Mouse (Mus musculus) kidney, adult 11 months (tissue): Measurements from ENCODE around the gene Kcnmb2.

Experiments used
- DNase-seq: peaks from one replicate; pipeline ENCODE4 v3.0.0; 2022

Kcnmb2 gene

DNA sequence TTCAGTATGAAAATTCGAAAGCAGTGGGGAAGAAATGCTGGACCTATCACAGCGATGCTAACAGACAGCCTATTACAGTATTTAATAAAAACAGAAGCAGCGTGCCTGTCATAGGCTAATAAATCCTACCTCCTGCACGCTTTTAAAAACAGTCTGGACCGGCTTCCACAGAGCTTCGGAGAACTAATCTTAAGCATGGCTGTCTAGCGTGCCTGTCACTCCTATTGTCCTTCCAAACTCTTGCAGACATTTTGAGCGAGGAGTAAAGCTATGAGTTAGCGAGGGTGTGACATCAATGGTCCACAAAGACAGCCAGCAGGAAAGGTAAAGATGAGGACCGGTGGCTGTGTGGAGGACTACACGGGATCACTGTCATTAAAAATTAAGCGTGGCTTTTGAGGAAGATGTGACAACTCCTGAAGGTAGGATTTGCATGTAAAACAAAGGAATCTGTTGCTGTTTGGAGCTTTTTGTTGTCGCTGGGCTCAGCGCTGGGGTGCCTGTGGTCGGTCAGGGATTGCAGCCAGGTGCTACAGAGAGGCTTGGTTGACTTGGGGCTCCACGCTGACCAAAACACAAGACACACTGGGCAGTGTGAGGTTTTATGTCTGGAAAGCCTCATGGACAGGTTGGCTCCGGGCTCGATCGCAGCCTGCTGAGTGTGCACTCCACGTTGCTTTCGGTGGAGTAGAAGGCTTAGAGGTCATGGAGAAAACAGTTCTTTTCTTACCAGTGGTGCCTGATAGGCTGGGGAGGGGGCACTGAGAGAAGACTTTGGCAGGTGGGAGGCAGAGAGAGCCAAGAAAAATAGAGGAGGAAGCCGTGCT lies at the start of gene Kcnmb2:
TSS of gene Kcnmb2 (plus strand) at position 4 of the 827 bp plus-strand sequence.
- DNase-seq, result no peak

DNA sequence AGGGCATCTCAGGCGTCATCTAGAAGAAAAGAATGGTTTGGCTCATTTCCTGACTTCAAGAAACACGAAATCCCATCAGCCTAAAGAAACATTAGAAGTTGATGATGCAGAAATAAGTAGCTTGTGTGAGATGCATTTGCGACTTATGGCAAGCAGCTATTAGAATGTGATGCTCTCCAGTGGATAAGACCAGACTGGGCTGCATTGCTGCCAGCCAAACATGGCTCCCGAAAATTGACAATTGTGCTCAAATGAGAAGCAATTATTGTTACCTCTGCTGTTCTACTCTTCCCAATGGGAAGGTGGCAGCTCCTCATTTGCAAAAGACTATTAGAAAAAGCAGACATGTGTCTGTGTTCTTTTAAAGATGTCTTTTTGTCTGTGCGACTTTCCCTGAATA lies 38.8 kb upstream of the Kcnmb2 start:
- no peak for DNase-seq

DNA sequence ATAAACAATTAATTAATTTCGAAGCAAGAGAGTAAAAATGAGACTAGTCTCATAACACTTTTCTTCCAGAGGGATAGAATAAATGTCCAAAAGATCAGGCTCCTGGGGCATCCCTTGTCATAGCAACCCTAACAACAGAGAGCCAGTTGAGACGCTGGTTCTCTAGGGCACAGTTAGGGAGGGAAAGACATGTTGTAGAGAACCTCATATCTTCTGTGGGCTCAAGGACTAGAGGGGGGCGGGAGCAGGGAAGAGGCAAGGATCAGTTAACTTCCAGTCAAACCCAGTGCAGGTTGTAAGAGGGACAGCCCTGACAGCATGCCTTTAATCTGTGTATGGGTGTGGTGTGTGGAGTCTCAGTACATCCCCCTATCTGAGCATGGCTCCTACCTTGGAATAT lies 38.2 kb upstream of the Kcnmb2 start:
- DNase-seq, result no peak

DNA sequence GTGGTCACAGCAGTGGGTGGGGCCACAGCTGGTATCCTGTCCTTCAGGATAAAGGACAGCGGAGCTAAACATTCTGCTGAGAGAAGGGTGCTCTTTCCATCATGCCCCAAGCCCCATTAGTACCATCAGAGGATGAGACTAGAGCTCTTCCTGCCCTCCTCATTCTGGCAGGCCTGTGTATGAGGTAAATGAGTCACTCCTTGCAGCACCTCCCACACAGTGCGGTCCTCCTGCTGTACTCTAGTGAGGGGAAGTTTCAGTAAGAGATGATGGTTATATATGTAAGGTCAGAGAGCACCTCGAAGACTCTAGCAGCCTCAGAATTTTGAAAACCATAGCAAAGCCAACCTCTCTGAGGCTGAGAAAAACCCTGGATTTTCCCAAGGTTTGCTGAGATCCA lies 30.8 kb upstream of the Kcnmb2 start:
- no peak for DNase-seq

DNA sequence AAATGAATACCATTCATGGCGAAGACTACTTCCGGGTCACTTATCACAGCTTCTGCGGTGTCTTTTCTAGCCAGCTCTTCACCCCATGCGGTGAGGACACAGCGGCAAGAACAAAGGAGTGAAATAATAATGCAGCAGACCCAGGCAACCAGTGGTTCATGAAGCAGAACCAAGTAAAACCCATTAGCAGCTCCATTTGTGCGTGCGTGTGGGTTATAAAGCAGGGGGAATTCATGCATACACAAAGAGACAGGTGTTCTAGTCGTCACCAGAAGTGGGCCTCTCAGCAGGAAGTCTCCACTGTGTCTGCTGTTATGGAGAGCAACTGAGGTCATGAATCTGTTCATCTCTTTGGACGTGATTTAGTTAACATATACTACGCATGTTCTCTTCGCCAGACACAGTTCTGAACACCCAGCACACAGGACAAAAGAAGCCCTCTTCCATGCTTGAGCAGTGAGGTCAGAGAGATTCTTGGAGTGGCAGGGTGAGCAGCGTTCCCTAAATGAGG lies 19.6 kb upstream of the Kcnmb2 start:
- no peak for DNase-seq

DNA sequence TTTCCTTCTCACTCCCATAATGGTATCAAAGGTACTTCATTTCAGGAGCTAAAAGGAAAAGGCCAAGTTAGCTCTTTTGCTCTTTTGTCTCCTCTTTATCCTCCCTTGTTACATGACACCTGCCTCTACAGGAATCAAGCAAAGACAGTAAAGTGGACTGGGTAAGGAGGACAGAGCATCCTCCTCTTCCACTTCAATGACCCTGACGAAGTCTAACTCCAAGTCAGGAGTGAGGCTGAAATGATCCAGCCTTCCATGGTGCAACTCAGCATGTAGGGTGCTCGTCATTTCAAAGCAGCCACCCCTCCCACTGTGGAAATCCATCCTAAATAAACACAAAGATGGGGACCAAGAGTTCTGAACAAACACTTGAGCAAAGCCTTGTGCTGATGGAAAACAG lies 9.7 kb upstream of the Kcnmb2 start:
- no peak for DNase-seq

DNA sequence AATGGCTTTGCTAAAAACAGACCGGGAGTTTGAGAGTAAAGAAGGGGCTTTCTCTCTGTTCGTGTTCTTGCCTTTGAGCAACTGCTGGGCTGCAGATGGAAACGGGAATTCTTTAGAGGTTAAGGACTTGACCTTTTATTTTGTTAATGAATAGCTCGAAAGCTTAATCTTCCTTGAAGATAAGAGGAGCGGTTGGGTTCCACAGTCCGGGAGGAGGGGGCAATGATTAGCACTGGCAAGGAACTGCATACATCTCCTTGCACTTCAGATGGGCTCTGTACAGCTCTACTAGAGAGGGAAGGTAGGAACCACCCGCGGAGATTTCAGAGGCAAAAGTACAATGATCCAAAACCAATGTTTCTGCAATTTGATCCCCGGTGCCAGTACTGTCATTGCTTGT lies 1.2 kb downstream of the Kcnmb2 start:
- DNase-seq, result no peak

DNA sequence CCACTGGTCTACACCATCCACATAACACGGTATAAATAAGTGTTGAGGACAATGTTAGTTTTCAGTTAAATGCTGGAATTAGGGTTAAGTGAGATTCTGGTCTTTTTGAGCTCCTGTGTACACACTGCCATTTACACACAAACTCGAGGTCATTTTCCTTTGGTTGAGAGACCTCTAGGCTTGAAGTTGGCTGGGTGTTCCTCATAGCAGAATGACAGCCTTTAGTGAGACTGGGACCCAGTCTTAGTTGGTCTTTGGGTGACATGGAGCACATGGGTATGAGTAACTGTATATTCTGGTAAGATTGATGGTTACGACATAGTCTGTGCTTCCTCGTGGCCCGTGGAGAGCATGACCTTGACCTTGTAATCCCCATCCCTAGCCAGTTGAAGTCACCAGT lies 1.8 kb downstream of the Kcnmb2 start:
- DNase-seq, result no peak

DNA sequence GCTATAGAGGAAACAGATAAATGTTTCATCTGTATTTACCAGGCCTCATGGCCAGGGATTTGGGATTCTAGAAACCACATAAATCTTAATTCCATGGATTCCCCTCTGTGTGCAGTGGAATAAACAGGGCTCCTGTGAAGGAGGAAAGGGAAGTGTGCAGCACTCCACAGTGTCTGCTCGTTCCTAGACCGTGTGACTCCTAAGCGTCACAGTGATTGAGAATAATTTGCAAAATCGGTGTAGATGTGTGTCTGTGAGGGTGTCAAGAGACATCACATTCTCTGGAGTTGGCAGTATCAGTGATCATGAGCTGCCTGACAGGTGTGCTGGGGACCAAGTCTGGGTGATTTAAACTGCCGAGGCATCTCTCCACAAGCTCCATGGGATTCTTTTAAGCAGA lies 8.9 kb downstream of the Kcnmb2 start:
- DNase-seq, result no peak

DNA sequence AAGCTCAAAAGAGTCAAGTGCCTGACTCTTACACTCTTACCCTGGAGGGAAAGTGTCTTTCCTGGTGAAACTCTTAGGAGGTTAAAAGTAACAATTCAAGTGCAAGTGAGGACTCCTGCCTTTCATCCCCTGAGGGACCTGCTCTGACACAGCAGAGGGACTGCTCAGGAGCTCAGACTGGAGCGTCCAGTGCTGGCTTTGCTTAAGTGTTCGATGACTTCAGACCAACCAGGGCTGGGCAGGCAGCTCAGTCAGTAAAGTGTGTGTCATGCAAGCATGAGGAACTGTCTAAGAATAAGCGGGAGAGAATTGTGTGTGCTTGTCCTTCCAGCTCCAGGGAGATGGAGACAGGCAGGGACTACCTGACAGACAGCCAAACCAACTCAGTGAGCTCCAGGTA lies 9.4 kb downstream of the Kcnmb2 start:
- DNase-seq, result no peak

DNA sequence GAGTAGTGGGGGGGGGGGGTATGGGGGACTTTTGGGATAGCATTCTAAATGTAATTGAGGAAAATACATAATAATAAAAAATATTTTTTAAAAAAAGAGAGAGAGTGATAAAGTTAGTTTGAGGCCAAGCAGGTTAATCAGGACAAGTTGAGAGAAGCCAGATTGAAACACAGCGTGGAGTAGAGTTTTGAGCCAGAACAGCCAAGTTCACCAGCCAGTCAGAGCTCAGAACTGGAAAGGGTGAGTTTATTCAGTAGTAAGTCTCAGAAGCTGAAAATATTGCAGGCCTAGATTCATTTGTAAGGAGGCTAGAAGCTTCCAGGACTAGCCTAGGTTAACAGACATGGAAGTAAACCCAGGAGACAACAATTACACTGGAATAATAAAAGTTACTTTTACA lies 26.2 kb downstream of the Kcnmb2 start:
- DNase-seq, result no peak

DNA sequence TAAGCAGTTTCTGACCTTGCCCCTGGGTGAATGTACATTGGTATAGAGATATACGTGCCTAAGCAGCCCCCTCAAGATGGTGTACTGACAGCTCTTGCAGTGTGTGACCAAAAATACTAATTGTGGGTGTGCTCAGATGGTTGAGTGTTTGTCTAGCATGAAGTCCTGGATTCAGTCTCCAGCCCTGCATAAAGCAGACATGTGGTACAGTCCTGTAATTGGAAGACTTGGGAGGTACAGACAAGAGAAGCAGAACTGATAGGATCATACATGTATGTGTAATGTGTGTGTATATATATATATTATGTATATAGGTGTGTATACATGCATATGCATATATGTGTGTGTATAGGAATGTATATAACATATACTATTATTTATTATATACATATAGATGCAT lies 32.4 kb downstream of the Kcnmb2 start:
- DNase-seq, result no peak

DNA sequence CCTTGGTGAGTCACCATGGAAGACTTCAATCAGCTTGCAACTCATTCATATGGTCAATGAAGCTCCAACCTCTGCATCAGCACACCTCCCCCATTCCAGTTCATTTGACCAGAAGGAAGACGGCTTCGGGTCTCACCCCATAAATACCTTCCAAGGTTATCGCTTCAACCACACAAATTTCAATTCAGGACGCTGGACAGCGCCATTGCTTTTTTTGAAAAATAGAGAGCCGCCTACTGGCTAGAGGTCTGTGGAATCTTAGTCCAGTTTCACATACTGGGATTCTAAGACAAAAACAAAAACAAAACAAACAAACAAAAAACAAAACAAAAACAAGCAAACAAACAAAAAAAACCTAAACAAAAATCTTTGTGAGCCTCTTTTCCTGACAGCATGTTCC lies 39.2 kb downstream of the Kcnmb2 start:
- DNase-seq, result no peak

DNA sequence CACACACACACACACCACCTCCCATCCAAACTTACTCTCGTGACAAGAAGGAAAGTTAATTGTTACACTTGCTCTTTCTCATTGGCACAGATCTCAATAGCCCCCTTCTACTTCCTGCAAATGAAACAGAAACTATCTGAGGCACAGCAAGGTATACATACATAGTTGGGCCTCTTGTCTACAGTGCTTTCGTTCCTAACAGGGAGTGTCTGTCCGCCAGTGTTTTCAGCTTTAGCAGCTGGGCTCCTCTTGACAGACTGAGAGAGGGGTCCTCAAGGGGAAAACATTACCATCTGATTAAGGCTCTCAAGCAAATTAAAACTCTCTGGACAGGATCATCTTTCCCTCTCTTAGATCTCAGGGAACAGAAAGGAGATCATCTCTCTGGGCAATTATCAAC lies 51.9 kb downstream of the Kcnmb2 start:
- no peak for DNase-seq

DNA sequence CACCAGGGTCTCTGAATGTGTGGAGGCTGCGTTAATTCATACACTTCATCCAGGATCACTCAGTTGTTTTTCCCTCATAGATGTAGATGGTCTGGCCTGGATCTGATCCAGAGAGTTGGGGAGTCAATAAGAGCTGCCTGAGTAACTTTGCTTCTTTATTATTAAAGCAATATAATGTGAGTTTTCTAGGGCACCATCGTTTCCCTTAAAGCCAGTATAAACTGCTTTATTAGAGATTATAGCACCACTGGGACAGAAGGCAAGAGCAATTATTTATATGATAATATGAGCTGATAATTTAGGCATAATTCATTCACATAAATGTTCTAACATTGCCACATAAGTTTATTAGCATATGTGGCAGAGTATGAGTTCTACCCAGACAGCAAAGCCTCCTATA lies 52.7 kb downstream of the Kcnmb2 start:
- DNase-seq, result no peak

DNA sequence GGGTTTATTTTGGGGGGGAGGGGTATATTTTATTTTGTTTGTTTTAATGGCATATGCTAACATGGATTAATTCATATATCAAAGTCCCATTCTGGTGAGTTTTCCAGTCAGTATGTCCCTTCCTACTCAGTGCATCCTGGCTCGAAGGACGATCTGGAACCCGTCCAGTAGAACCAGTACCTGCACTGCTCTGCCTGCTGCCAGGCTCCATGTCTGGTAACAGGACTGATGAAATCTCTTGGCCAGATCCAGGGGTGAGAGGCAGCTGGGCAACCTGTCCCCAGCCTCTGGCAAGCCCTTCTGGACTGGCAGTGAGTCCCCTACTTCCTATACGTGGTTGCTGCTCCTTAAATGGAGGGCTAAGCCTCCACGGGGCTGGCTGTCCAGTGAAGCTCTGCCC lies 57.5 kb downstream of the Kcnmb2 start:
- no peak for DNase-seq

DNA sequence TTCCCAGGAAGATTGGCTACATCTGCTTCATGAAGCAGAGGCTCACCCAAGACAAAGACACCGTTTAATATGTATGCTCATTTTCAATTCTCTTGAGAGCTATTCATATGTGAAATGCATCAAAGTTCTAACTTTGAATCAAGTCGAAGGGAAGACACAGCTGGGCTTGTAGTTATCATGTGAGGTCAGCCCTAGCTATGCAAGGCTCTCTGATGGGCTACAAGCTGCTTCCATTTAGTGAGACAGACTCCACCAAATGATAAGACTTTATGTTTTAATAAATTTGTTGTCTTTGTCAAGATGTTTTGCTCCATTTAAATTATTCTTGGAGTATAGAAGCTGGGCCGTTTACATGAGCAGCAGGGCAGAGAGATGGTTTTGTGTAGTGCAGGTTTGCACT lies 58.9 kb downstream of the Kcnmb2 start:
- DNase-seq, result no peak

DNA sequence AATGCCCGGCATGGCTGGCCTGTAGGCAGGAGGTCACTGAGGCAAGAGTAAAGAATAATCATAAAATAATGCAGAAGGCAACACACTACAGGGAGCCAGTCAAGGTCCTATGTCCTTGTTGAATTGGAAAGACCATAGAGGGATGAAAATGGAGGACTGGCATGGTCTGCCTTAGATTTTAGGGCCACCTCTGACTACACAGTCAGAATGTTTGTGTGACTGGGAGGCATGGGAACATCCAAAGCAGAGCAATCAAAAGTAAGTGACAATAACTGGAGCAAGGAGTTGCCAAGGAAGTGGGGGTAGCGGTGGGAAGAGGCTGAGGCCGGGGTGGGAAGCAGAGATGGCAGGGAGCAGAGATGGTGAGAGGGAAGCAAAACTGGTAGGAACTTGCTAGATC lies 60.8 kb downstream of the Kcnmb2 start:
- DNase-seq, result no peak

DNA sequence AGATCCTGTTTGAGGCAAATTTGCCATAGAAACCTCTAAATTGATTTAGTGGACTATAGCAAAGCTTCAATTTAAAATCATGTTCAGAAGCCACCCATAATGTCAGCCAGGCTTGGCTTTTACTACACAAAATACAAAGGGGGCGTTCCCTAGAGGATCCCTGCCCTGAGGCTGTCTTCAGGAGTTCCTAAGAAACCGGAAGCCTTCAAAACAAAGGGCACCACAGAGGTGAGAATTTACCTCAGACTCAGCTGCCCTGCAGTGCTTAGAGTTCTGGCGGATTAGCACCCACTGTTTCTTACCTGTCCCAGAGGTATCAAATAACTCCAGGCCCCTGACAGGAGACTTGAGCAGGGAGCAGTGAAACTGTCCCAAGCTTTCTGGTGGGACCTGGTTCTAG lies 77.4 kb downstream of the Kcnmb2 start:
- no peak for DNase-seq

DNA sequence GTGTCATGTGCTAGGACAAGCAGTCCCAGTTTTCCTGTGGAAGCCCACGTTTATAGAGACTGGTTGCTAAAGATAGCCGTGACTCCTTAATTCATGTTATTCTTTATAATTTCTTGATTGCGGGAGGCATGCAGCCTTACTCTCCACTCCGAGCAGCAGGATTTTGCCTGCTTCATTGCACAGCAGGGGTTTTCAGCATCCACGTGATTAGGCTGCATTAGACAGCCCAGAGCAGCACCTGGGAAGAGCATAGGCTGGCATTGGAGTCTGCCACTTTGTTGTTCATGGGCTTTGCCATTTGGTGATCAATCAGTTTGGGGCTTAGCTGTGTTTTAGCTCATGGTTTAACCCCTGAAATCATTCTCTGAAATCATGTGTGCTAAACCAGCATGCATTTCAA lies 80.1 kb downstream of the Kcnmb2 start:
- no peak for DNase-seq

DNA sequence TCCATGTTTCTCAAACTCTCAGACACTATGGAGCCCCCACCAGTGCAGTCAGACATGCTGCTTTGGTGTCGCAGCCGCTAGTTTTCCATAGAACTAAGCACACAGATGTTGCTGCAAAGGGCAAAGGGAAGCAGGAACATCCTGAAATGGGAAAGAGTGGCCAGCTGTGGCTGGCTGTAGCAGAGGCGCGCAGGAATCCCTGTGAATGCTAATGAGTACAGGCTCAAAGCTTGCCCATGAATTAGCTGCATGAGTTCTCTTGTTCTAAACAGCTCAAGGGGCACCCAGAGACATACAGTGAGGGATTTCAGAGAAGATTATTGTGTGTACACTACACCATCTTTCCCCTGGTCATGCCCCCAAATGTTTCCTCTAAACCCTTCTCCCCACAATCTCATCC lies 82.8 kb downstream of the Kcnmb2 start:
- DNase-seq, result no peak

DNA sequence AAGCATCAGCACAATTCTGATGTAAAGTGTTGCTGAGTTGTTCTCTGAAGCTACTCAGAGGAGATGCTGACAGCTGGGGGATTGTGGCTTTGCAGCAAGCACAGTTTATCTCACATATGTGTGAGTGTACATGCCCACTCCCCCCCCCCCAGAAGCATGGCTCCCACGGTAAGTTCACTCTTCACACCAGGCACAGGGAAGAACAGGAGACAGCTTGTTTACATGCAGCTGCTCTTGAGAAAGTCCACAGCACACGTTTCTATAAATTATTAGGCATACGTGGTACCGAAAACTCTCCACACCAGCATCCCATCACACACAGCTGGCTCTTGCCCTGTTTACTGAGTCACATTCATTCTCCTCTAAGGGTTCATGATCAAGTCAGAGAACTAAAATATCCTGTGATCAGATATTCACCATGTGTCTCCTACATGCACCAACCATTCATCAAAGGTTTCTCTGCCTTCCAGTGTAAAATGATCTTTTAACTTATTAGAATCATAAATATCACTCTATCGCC lies 89.3 kb downstream of the Kcnmb2 start:
- no peak for DNase-seq

DNA sequence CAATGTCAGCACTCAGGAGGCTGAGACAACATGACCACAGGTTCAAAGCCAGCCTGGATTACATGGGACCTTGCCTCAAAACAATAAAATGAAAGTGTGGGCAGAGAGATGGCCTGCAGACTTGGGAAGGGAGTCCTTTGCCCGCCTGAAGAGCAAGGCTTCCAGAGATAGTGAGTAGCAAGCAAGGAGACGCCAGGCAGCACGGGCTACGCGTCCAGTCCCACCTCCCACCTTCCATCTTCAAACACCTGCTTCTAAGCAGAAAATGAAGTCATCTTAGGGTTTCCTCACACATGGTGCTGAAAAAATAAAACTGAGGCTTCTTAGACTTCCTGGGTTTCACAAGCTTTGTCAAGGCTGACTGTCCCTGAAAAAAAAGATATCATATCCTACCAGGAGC lies 109.3 kb downstream of the Kcnmb2 start:
- no peak for DNase-seq

DNA sequence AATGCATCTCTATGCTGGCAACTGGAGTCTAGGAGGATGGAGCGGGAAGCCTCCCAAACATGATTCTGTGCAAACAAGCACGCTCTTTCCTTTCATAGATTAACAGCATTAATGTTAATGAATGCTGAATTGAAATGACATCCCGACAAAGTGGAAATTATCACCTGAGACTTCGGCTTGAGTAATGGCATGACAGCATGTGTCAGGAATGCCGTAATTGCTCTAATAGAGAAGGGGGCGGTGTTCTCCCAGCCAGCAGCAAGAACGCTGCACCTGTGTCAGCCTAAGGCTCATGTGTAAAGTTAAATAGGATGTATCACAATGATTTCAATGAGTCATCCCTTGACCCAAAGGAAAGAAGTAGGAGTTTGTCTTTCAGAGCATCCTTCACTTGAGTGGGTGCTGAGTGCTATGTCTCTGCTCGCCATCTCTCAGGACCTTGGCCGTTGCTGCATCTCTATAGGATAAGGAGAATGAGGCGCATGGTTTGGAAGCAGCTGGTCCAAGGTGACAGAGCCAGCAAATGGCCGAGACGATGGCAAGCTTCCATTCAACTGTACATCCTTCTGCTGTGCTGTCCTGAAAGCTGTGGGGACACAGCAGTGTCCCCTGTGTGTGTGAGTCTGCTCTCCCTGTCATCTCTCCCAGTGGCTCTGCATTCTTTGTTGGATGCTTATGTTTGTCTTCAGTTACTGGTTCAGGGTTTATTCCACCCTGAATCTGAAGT lies 110.1 kb downstream of the Kcnmb2 start:
- DNase-seq, result no peak
